18 mouse cellular contexts compared by ENCODE assay signal in the genomic region with DNA sequence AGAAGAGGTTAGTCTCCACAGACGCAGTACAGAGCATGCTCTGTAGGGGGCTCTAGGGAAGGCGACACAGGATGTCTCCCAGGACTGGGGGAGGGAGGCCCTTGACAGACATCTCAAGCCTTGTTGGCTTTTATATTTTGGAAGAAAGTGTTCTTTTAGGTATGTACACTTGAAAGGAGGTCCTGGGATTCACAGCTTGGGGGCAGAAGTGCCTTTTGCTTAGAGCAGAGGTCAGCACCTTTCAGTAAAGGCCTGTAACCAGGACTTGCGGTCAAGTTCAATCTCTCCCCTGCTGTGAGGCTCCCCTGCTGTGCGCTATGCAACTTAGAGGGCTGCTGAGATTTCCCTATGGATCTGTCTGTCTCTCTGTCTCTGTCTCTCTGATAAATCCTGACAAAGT. TPM values are rescaled to one million over a fixed set of nuclear protein-coding genes. Genes with fewer than 3 reads are reported as not detected.
DNase-seq lines count a peak whose midpoint lies in the region; TF ChIP-seq lines count a peak whose summit lies in the region.
"Had no signal": no experiment of that assay in that cellular context is flagged by ENCODE, and none has a peak within 500 bp of the region (broad histone marks: within the 10 kb centered on the region; RNA-seq: fewer than 3 reads in every experiment).

No protein-coding gene starts in this region.

- peak overlapping the region; percentile 38; the same call in 1 of the 2 replicates for H3K4me3 ChIP-seq in heart, embryonic 10.5 days
- no peak overlapping the region for H3K4me3 ChIP-seq in left cerebral cortex, adult 2 months
- H3K4me3 ChIP-seq: embryonic facial prominence, embryonic 15.5 days; forebrain, embryonic 10.5 days; hindbrain, embryonic 12.5 days; midbrain, embryonic 13.5 days; myocyte had no signal

- H3K27me3 ChIP-seq in heart, embryonic 10.5 days (ENCODE audit: insufficient read depth, poor library complexity, severe bottlenecking): peaks cover 14% of the 10 kb centered on the region

- WGBS in heart, embryonic 10.5 days: 17% methylated on average over 4 of the region's 4 CpGs

- DNase-seq in heart, embryonic 10.5 days (ENCODE audit: low spot score): no peak
- DNase-seq in heart, postnatal 10 days: no peak
- no peak for DNase-seq in left cerebral cortex, adult 2 months (ENCODE audit: extremely low spot score in 1 of 2, low spot score in 2 of 2)
- DNase-seq in left cerebral cortex, postnatal 4 days: no peak
- DNase-seq in thymus, postnatal 14 days: peak; percentile 9
- DNase-seq in thymus, postnatal 25 days: no peak
- DNase-seq in adrenal gland, postnatal 10 days: no peak
- DNase-seq: cerebellum, adult 9-10 months; gastrocnemius, postnatal 10 days; heart, adult 18-20 months had no signal

- peak; percentile 13 for TF ChIP-seq CTCF in left cerebral cortex, adult 2 months (IDR thresholded peaks at IDR 0.05)

- intact Hi-C loops in heart, postnatal 10 days (cut with DNase I): loop anchor here (10.0 kb wide), 1 partner anchor 551 kb away; no protein-coding TSS in a partner anchor
- intact Hi-C loops in left cerebral cortex, adult 2 months (cut with DNase I): loop anchor here (10.0 kb wide), 2 partner anchors 951 to 1831 kb away; partner anchors contain the start of genes Agtpbp1 and Naa35
- intact Hi-C loops in left cerebral cortex, postnatal 4 days (cut with DNase I): loop anchor here (10.0 kb wide), 2 partner anchors 851 to 951 kb away; partner anchors contain the start of genes Agtpbp1 and Naa35

- no peaks in the 10 kb centered on the region for H3K36me3 ChIP-seq in heart, embryonic 10.5 days
- H3K36me3 ChIP-seq: embryonic facial prominence, embryonic 15.5 days; forebrain, embryonic 10.5 days; hindbrain, embryonic 12.5 days; midbrain, embryonic 13.5 days had no signal

- no peaks in the 10 kb centered on the region for H3K9me3 ChIP-seq in heart, embryonic 10.5 days
- H3K9me3 ChIP-seq: embryonic facial prominence, embryonic 15.5 days; forebrain, embryonic 10.5 days; hindbrain, embryonic 12.5 days; midbrain, embryonic 13.5 days had no signal

- H3K27ac ChIP-seq in heart, embryonic 10.5 days: no peak overlapping the region
- no peak overlapping the region for H3K27ac ChIP-seq in left cerebral cortex, adult 2 months
- H3K27ac ChIP-seq: embryonic facial prominence, embryonic 15.5 days; forebrain, embryonic 10.5 days; hindbrain, embryonic 12.5 days; macrophage; midbrain, embryonic 13.5 days had no signal

- H3K4me1 ChIP-seq in heart, embryonic 10.5 days: peaks cover 17% of the 10 kb centered on the region
- H3K4me1 ChIP-seq: embryonic facial prominence, embryonic 15.5 days had no signal

RNA-seq across cellular contexts. Expression of gene Slc28a3, which starts 23.2 kb away (rescaled TPM):
- 0.05 TPM in 1 of 2 replicates, not detected in the other for polyA plus RNA-seq in heart, embryonic 10.5 days (2016; fragmentation: Nextera tagmentation; extraction: Ambion mirVana)
- not detected for total RNA-seq in heart, postnatal 10 days (2021)
- under 1 TPM in 1 of 2 experiments, not detected in 1; 0.26 TPM for total RNA-seq in left cerebral cortex, adult 2 months (2021)
- under 1 TPM in 1 of 2 experiments, not detected in 1; 0.24 TPM for total RNA-seq in left cerebral cortex, postnatal 4 days (2021)
- not detected for total RNA-seq in adrenal gland, postnatal 10 days (2021)
- total RNA-seq: gastrocnemius, postnatal 10 days; left cerebral cortex, adult 18-20 months had no signal
- polyA plus RNA-seq: cortical plate, adult 2 months; hindbrain, embryonic 12.5 days; macrophage; midbrain, embryonic 13.5 days; myocyte had no signal
